Mouse (Mus musculus): ENCODE results near the gene Gmnn. TPM values are rescaled to one million over a fixed set of nuclear protein-coding genes. Genes with fewer than 3 reads are reported as not detected.

Gene Gmnn
- total RNA-seq (2014; fragmentation: Nextera tagmentation) (156 and 206 TPM in 2 replicates), total RNA-seq (2017) (222 and 297 TPM in 2 replicates)

- ATAC-seq (replicated peaks; ENCODE audit: low FRiP score, low TSS enrichment, poor library complexity, severe bottlenecking), result peak; percentile 95
Observed at GRCm38 (mm10) chr13:24761403-24762227, at the start of gene Gmnn. Gene Gmnn, minus strand, starts transcription at chr13:24761923.

GRCm38 (mm10) chr13:24806079-24806478 is 44.4 kb upstream of the Gmnn start:
- ATAC-seq (replicated peaks; ENCODE audit: low FRiP score, low TSS enrichment, poor library complexity, severe bottlenecking), result no peak

GRCm38 (mm10) chr13:24803196-24803595 is 41.5 kb upstream of the Gmnn start:
- ATAC-seq (replicated peaks; ENCODE audit: low FRiP score, low TSS enrichment, poor library complexity, severe bottlenecking), result no peak

GRCm38 (mm10) chr13:24802131-24802691 is 40.5 kb upstream of the Gmnn start:
- peak; percentile 39 for ATAC-seq (replicated peaks; ENCODE audit: low FRiP score, low TSS enrichment, poor library complexity, severe bottlenecking)

GRCm38 (mm10) chr13:24801308-24801921 is 39.7 kb upstream of the Gmnn start, which contains the start of gene BC005537:
Gene BC005537, plus strand, starts transcription at chr13:24801657.
- ATAC-seq (replicated peaks; ENCODE audit: low FRiP score, low TSS enrichment, poor library complexity, severe bottlenecking), result peak; percentile 39

GRCm38 (mm10) chr13:24800674-24801307 is 39.1 kb upstream of the Gmnn start:
- ATAC-seq (replicated peaks; ENCODE audit: low FRiP score, low TSS enrichment, poor library complexity, severe bottlenecking), result peak; percentile 89

GRCm38 (mm10) chr13:24799925-24800673 is 38.4 kb upstream of the Gmnn start:
- ATAC-seq (replicated peaks; ENCODE audit: low FRiP score, low TSS enrichment, poor library complexity, severe bottlenecking), result peak; percentile 7; the same call in 1 of the 2 replicates

- ATAC-seq (replicated peaks; ENCODE audit: low FRiP score, low TSS enrichment, poor library complexity, severe bottlenecking), result no peak
Observed at GRCm38 (mm10) chr13:24799378-24799777, 37.7 kb upstream of the Gmnn start.

GRCm38 (mm10) chr13:24798686-24799085 is 37.0 kb upstream of the Gmnn start:
- ATAC-seq (replicated peaks; ENCODE audit: low FRiP score, low TSS enrichment, poor library complexity, severe bottlenecking), result no peak

- ATAC-seq (replicated peaks; ENCODE audit: low FRiP score, low TSS enrichment, poor library complexity, severe bottlenecking), result no peak
Observed at GRCm38 (mm10) chr13:24792411-24793045, 30.8 kb upstream of the Gmnn start.

GRCm38 (mm10) chr13:24791349-24791748 is 29.6 kb upstream of the Gmnn start:
- ATAC-seq (replicated peaks; ENCODE audit: low FRiP score, low TSS enrichment, poor library complexity, severe bottlenecking), result no peak

GRCm38 (mm10) chr13:24787477-24787876 is 25.8 kb upstream of the Gmnn start:
- no peak for ATAC-seq (replicated peaks; ENCODE audit: low FRiP score, low TSS enrichment, poor library complexity, severe bottlenecking)

- no peak for ATAC-seq (replicated peaks; ENCODE audit: low FRiP score, low TSS enrichment, poor library complexity, severe bottlenecking)
Observed at GRCm38 (mm10) chr13:24786014-24786490, 24.3 kb upstream of the Gmnn start.

- ATAC-seq (replicated peaks; ENCODE audit: low FRiP score, low TSS enrichment, poor library complexity, severe bottlenecking), result no peak
Observed at GRCm38 (mm10) chr13:24781916-24782315, 20.2 kb upstream of the Gmnn start.

GRCm38 (mm10) chr13:24778706-24779380 is 17.1 kb upstream of the Gmnn start:
- no peak for ATAC-seq (replicated peaks; ENCODE audit: low FRiP score, low TSS enrichment, poor library complexity, severe bottlenecking)

GRCm38 (mm10) chr13:24778026-24778425 is 16.3 kb upstream of the Gmnn start:
- no peak for ATAC-seq (replicated peaks; ENCODE audit: low FRiP score, low TSS enrichment, poor library complexity, severe bottlenecking)

GRCm38 (mm10) chr13:24776146-24776844 is 14.6 kb upstream of the Gmnn start:
- peak; percentile 85 for ATAC-seq (replicated peaks; ENCODE audit: low FRiP score, low TSS enrichment, poor library complexity, severe bottlenecking)
